Mouse (Mus musculus): ENCODE results near the gene Cmya5. TPM values are rescaled to one million over a fixed set of nuclear protein-coding genes. Genes with fewer than 3 reads are reported as not detected.

Gene Cmya5
- total RNA-seq, 4 experiments from 2014 or later: 2.9 to 4.3 (median 3.2) TPM

- DNase-seq (ENCODE audit: low spot score in 2 of 2): no peak
Measured at GRCm38 (mm10) chr13:92992823-92993222, 151.7 kb downstream of the Cmya5 start.

Other genes with a start within 250 kb of the Cmya5 start
- 10 to 100 TPM; 25.1 to 36.2 (median 27.8) TPM for gene Tent2, start 47.7 kb upstream of the Cmya5 start, total RNA-seq (2022)
- 100 to 1,000 TPM; 117 to 181 (median 146) TPM for gene Homer1, start 154.9 kb upstream of the Cmya5 start, total RNA-seq (2022)